Mouse (Mus musculus) c-Kit-positive CD71-positive TER-119-negative erythroid progenitor cells, embryonic 14.5 days (primary cell): ENCODE measurements around the gene Gm47289.
A peak's percentile ranks its signal among the peaks of the same experiment; 100 is the strongest.

ENCODE experiments used
- DNase-seq: peaks from one replicate; pipeline ENCODE4 v3.0.0-alpha.2; 2013; ENCODE audit warnings: low read depth

Gm47289 gene

GRCm38 (mm10) chr9:119158861-119159260 is at the start of gene Gm47289:
Gm47289 (plus strand) TSS chr9:119159161.
- no peak for DNase-seq

DNA sequence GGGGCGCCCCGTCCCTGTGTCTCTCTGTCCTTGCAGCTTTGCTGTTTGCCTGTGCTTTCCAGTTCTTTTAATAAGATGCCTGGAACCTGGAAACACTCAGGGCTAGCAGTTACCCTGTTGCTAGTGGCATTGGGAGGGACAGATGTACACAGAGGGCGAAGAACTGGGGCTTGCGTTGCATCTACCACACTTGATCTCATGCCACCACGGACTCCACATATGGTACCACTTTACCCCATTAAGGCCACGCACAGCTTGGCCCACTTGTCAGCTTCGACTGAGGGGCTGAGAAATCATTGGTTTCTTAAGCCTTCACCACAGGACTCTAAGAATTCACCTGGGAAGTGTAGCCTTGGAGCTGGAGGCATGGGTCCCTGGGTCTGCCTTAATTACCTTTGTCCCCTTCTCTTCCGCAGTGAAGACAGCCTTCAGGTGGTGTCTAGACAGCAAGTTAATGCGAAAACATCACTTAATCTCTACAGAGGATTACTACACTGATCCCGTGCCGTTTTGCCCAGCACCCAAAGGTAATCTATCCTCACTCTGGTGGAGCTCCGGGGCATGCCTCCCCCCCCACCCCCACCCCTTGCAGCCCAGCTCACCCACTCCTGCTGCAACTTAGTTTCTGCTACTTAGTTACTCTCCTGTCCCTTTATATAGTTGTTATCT is 49.1 kb upstream of the Gm47289 start:
- no peak for DNase-seq

GRCm38 (mm10) chr9:119110640-119111039 is 48.3 kb upstream of the Gm47289 start:
- DNase-seq = no peak

- DNase-seq = no peak
Observed at GRCm38 (mm10) chr9:119114911-119115310, 44.0 kb upstream of the Gm47289 start.

GRCm38 (mm10) chr9:119119409-119120167 is 39.4 kb upstream of the Gm47289 start:
- no peak for DNase-seq

- DNase-seq = no peak
Observed at GRCm38 (mm10) chr9:119120168-119120560, 38.8 kb upstream of the Gm47289 start.

GRCm38 (mm10) chr9:119122596-119123369 is 36.2 kb upstream of the Gm47289 start:
- no peak for DNase-seq

DNA sequence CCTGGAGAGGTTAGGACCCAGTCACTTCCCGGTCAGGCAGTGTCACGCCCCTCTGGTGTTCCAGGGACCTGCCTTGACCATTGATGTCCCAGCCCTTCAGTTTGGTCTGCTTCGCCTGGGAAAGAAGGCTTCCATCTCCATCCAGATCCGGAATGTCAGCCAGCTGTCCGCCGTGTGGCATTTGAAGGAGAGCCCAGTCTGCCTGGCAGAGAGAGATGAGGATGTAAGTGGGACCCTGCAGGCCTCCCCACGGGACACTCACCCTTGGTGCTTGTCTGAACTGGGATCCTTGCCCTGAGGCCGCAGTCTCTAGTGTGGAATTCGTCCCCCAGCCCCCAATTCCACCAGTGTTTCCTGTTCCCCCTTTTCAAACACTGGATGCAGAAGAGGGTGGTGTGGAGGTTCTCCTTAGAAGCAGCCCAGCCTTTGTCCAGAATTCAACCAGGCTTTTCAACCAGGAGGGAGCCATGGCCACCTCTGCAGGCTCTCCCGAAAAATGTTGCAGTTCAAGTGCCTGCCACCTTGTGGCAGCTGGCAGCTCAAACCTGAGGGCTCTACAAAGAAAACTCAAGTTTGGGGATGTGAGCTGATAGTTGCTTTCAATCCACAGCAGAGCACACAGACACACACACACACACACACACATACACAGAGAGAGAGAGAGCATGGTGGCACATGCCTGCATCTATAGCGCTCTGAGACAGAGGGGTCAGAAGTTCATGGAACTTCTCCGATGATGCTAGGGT is 30.4 kb upstream of the Gm47289 start:
- no peak for DNase-seq

DNA sequence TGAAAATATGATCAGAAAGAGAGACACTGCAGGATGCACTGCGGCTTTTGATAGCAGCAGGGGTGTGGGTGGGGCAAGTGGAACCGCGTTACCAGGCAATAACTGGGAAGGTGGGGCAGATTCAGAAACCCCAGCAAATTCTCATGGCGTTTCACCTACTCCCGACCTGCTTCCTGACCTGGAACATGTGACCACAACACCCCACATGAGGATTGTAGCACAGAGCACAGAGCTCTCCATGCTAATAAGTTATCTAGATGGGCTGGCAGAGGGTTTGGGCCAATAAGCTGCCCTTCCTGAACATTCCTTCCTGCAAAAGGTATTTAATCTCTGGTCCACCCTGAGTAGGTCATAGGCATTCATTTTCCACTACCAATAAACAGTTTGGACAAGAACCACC is 28.3 kb upstream of the Gm47289 start:
- no peak for DNase-seq

- DNase-seq = no peak
Observed at GRCm38 (mm10) chr9:119138836-119139235, 20.1 kb upstream of the Gm47289 start.

DNA sequence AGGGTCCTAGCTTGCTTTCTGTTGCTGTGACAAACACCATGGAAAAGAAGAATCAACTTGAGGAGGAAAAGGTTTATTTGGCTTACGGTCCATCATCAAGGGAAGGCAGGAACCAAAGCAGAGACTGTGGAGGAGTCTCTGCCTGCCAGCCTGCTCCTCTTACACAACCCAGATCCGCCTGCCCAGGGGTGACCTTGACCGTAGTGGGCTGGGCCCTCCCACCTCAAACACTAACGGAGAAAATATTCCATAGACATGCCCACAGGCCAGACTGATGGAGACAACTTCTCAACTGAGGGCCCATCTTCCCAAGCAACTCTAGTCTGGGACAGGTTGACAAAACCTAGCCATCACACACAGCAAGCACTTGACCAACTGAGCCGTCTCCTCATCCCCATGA is 16.9 kb upstream of the Gm47289 start:
- no peak for DNase-seq

DNA sequence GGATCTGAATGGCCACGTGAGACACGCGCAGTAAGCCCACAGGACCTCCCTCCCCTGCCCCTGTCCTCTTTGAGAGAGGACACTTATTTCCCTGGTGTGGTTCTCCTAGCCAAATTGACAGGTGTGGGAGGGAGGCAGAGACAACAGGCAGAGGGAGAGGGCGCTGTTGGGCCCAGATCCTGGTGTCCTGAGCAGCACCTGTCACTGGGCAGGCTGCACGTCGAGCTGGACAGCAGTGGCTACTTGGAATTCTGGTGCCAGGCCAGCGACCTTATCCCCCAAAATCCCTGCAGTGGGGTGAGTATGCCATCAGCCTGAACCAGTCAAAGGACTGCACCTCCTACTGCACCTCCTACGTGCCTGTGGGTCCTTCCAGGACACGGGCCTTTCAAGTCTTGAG is 15.6 kb upstream of the Gm47289 start:
- no peak for DNase-seq

DNA sequence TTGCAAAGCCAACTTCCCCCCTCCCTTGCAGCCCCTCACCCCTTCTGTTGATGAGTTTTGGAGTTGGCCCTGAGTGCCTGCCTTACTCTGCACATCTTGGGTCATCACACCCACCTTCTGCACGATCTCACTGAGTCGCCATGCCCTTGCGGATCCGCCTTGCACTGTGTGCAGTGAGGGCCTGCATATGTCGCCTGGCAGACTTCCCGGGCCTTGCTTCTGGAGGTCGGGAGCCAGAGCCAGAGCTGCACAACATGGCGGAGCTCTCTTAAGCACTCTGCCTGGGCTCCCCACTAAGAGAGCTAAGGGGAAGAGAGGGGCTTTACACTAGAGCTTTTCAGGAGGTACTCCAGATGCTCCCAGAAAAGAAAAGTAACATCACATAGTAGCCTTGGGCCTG is 14.3 kb upstream of the Gm47289 start:
- DNase-seq = no peak

- DNase-seq = no peak
Observed at GRCm38 (mm10) chr9:119145137-119145536, 13.8 kb upstream of the Gm47289 start.

GRCm38 (mm10) chr9:119145638-119146037 is 13.3 kb upstream of the Gm47289 start:
- no peak for DNase-seq

DNA sequence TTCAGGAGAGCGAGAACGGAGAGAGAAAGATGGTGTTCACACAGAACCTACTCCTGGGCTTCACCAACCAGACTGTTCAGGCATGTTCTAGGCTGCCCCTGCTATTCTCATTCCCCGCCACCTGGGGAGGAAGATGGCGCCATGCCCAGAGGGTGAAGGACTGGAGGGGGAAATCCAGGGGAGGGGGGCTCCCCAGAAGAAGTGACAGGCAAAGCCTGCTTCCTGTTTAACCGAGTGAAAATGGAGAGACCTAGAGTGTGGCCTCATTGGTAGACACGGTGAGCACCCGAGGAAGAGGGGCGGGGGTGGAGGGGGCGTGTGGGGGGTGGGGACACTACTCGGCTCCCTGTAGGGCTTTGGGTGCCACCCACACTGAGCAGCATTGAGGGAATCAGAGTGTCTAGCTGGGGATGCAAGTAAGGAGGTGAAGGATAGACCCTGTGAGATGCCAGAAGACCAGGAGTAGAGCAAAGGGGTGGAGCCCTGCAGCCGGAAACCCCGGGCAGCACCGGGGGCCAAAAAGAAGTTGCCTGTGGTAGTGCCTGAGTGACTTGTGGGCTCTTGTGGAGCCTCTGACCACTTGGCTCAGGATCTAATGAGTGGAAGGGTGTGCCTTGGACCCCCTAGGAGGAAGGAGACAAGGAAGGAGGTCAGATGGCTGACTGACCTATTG is 12.7 kb upstream of the Gm47289 start:
- DNase-seq = no peak

GRCm38 (mm10) chr9:119149601-119150000 is 9.4 kb upstream of the Gm47289 start:
- DNase-seq = peak; percentile 25

GRCm38 (mm10) chr9:119151751-119152150 is 7.2 kb upstream of the Gm47289 start:
- no peak for DNase-seq

DNA sequence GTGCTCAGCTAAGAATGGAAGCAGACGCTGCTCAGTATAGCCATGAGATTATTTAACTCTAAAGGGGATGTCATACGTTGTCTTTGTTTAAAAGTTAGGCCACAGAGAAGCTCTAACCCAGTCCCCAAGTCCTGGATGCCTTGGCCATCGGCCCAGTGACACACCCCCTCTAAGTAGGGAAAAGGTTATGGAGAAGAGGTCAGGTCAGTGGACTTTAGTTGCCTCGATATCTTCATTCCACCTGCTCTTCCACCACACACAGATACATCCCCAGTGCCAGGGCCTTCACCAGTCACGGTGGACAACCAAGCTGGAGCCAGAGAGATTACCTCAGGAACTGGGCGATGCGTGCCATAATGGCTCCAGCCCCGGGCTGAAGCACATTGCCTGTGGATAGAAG is 3.5 kb upstream of the Gm47289 start:
- DNase-seq = no peak

DNA sequence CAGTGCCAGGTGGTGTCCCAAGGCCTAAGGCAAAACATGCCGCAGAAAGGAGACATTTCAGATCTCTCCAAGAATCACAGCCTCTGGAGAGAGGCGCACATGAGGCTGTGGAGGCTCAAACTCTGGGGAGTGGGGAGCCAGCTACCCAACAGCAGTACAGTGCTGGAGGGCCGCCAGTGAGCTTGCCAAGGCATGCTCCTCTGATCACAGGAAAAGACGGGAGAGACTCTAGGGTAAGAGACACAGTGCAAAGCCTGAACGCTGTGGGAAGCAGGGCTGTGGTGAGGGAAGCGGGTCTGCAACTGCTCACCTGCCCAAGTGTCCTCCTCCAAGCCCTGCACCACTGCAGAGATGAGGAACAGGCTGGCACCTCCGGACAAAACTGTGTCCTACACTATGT is 3.1 kb upstream of the Gm47289 start:
- no peak for DNase-seq
